Mouse (Mus musculus): ENCODE measurements around the gene Stc2. TPM values are rescaled to one million over a fixed set of nuclear protein-coding genes. Genes with fewer than 3 reads are reported as not detected.

Stc2 gene
- polyA plus RNA-seq, 1 experiment from 2014 or later = 2.6 TPM

DNA sequence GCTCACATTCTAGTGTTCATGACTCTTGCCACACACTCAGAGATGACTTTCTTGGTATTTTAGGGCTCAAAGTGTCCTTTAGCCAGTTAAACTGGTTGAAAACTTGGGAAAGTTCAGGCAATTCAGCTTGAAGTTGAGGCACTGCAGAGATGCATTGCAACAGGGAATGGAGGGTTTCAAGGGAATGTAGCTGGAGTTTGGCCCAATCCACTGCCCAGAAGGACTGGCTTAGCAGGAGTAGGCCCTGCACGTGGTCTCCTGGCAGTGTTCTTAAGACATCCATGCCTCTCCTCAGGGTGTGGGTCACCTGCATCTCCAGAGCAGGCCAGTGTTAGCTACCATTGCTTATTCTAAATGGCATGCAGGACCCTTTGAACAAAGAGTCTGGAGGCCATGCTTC is 7.0 kb downstream of the Stc2 start:
- H3K4me3 ChIP-seq (replicated peaks; ENCODE audit: low read depth, low read length) = no peak overlapping the region
- H3K4me2 ChIP-seq (ENCODE audit: low read length) = no peak overlapping the region
- H3K4me1 ChIP-seq (replicated peaks; ENCODE audit: insufficient read depth, low read length) = no peaks in the 10 kb centered on the region
- 0 out of 2 replicates have a peak, but pooled peaks cover 5% of the 10 kb centered on the region for H3K27me3 ChIP-seq (ENCODE audit: insufficient read depth, low read length)
- no peak for TF ChIP-seq CTCF (IDR thresholded peaks at IDR 0.05; ENCODE audit: low read depth)
- H3K27ac ChIP-seq = no peak overlapping the region
- no peak for DNase-seq (ENCODE audit: low spot score)
- no peaks in the 10 kb centered on the region for H3K9me3 ChIP-seq (replicated peaks; ENCODE audit: low read length)
- WGBS = 83% methylated on average over 1 of the region's 1 CpGs
- no peaks in the 10 kb centered on the region for H3K36me3 ChIP-seq (ENCODE audit: insufficient read depth, low read length)
- ATAC-seq (replicated peaks; ENCODE audit: low FRiP score, low read depth) = no peak
- no peak overlapping the region for H3K9ac ChIP-seq (ENCODE audit: low read depth, low read length)

GRCm38 (mm10) chr11:31362330-31362729 is 7.5 kb downstream of the Stc2 start:
- no peaks in the 10 kb centered on the region for H3K4me1 ChIP-seq (replicated peaks; ENCODE audit: insufficient read depth, low read length)
- DNase-seq (ENCODE audit: low spot score) = no peak
- no peaks in the 10 kb centered on the region for H3K9me3 ChIP-seq (replicated peaks; ENCODE audit: low read length)
- no peak overlapping the region for H3K4me2 ChIP-seq (ENCODE audit: low read length)
- H3K27ac ChIP-seq = no peak overlapping the region
- H3K9ac ChIP-seq (ENCODE audit: low read depth, low read length) = no peak overlapping the region
- 73% methylated on average over 3 of the region's 3 CpGs for WGBS
- TF ChIP-seq CTCF (IDR thresholded peaks at IDR 0.05; ENCODE audit: low read depth) = no peak
- no peak for ATAC-seq (replicated peaks; ENCODE audit: low FRiP score, low read depth)
- no peaks in the 10 kb centered on the region for H3K36me3 ChIP-seq (ENCODE audit: insufficient read depth, low read length)
- 0 out of 2 replicates have a peak, but pooled peaks cover under 1% of the 10 kb centered on the region for H3K27me3 ChIP-seq (ENCODE audit: insufficient read depth, low read length)
- no peak overlapping the region for H3K4me3 ChIP-seq (replicated peaks; ENCODE audit: low read depth, low read length)

GRCm38 (mm10) chr11:31361047-31361446 is 8.8 kb downstream of the Stc2 start:
- no peak overlapping the region for H3K4me3 ChIP-seq (replicated peaks; ENCODE audit: low read depth, low read length)
- no peak for ATAC-seq (replicated peaks; ENCODE audit: low FRiP score, low read depth)
- no peak overlapping the region for H3K9ac ChIP-seq (ENCODE audit: low read depth, low read length)
- no peak for DNase-seq (ENCODE audit: low spot score)
- WGBS = 90% methylated on average over 4 of the region's 4 CpGs
- H3K36me3 ChIP-seq (ENCODE audit: insufficient read depth, low read length) = no peaks in the 10 kb centered on the region
- H3K4me2 ChIP-seq (ENCODE audit: low read length) = no peak overlapping the region
- no peaks in the 10 kb centered on the region for H3K9me3 ChIP-seq (replicated peaks; ENCODE audit: low read length)
- H3K4me1 ChIP-seq (replicated peaks; ENCODE audit: insufficient read depth, low read length) = no peaks in the 10 kb centered on the region
- no peak for TF ChIP-seq CTCF (IDR thresholded peaks at IDR 0.05; ENCODE audit: low read depth)
- no peak overlapping the region for H3K27ac ChIP-seq
- no peaks in the 10 kb centered on the region for H3K27me3 ChIP-seq (ENCODE audit: insufficient read depth, low read length)

GRCm38 (mm10) chr11:31359283-31359902 is 10.5 kb downstream of the Stc2 start:
- Histone ChIP-seq H3K4me3 (replicated peaks; ENCODE audit: low read depth, low read length) (no peak overlapping the region), H3K4me1 (replicated peaks; ENCODE audit: insufficient read depth, low read length) (no peaks in the 10 kb centered on the region), H3K9ac (ENCODE audit: low read depth, low read length) (no peak overlapping the region), H3K4me2 (ENCODE audit: low read length) (no peak overlapping the region), H3K27ac (no peak overlapping the region), H3K9me3 (replicated peaks; ENCODE audit: low read length) (no peaks in the 10 kb centered on the region), H3K36me3 (ENCODE audit: insufficient read depth, low read length) (no peaks in the 10 kb centered on the region), H3K27me3 (ENCODE audit: insufficient read depth, low read length) (no peaks in the 10 kb centered on the region)
- DNase-seq (ENCODE audit: low spot score) = no peak
- ATAC-seq (replicated peaks; ENCODE audit: low FRiP score, low read depth) = peak; percentile 65; the same call in 1 of the 2 replicates
- no peak for TF ChIP-seq CTCF (IDR thresholded peaks at IDR 0.05; ENCODE audit: low read depth)
- 51% methylated on average over 6 of the region's 6 CpGs for WGBS

DNA sequence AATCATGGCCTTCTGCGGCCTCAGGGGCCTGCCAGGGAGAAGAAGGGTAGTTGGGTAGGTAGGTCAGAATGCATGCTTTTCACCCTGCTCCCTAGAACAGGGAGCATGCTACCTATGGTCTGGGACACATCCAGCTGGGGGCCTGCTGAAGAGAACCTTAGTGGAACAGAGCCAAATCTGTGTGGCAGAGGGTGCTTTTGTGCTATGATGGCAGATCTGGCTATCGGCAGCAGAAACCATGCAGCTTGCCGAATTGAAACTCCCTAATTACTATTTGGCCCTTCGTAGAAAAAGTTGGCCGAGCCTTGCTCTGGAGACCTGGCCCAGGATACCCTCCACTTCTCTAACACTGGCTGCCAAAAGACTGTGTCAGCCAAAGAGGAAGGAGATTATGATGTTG is 11.4 kb downstream of the Stc2 start:
- H3K4me1 ChIP-seq (replicated peaks; ENCODE audit: insufficient read depth, low read length) = no peaks in the 10 kb centered on the region
- no peak for DNase-seq (ENCODE audit: low spot score)
- 90% methylated on average over 5 of the region's 5 CpGs for WGBS

GRCm38 (mm10) chr11:31356866-31357265 is 13.0 kb downstream of the Stc2 start:
- no peaks in the 10 kb centered on the region for H3K9me3 ChIP-seq (replicated peaks; ENCODE audit: low read length)
- no peaks in the 10 kb centered on the region for H3K27me3 ChIP-seq (ENCODE audit: insufficient read depth, low read length)
- DNase-seq (ENCODE audit: low spot score) = no peak
- H3K4me1 ChIP-seq (replicated peaks; ENCODE audit: insufficient read depth, low read length) = no peaks in the 10 kb centered on the region
- no peak overlapping the region for H3K9ac ChIP-seq (ENCODE audit: low read depth, low read length)
- TF ChIP-seq CTCF (IDR thresholded peaks at IDR 0.05; ENCODE audit: low read depth) = no peak
- ATAC-seq (replicated peaks; ENCODE audit: low FRiP score, low read depth) = no peak
- H3K27ac ChIP-seq = no peak overlapping the region
- no peaks in the 10 kb centered on the region for H3K36me3 ChIP-seq (ENCODE audit: insufficient read depth, low read length)
- H3K4me2 ChIP-seq (ENCODE audit: low read length) = no peak overlapping the region
- no peak overlapping the region for H3K4me3 ChIP-seq (replicated peaks; ENCODE audit: low read depth, low read length)

More for the DNA sequence above, 11.4 kb downstream of the Stc2 start:
- no peak for ATAC-seq (replicated peaks; ENCODE audit: low FRiP score, low read depth)
- Histone ChIP-seq H3K36me3 (ENCODE audit: insufficient read depth, low read length) (no peaks in the 10 kb centered on the region), H3K9me3 (replicated peaks; ENCODE audit: low read length) (no peaks in the 10 kb centered on the region), H3K4me2 (ENCODE audit: low read length) (no peak overlapping the region), H3K4me3 (replicated peaks; ENCODE audit: low read depth, low read length) (no peak overlapping the region), H3K27me3 (ENCODE audit: insufficient read depth, low read length) (no peaks in the 10 kb centered on the region), H3K27ac (no peak overlapping the region), H3K9ac (ENCODE audit: low read depth, low read length) (no peak overlapping the region)
- TF ChIP-seq CTCF (IDR thresholded peaks at IDR 0.05; ENCODE audit: low read depth) = no peak

GRCm38 (mm10) chr11:31355737-31356136 is 14.1 kb downstream of the Stc2 start:
- DNase-seq (ENCODE audit: low spot score) (no peak), ATAC-seq (replicated peaks; ENCODE audit: low FRiP score, low read depth) (no peak)
- Histone ChIP-seq H3K36me3 (ENCODE audit: insufficient read depth, low read length) (no peaks in the 10 kb centered on the region), H3K4me2 (ENCODE audit: low read length) (no peak overlapping the region), H3K9ac (ENCODE audit: low read depth, low read length) (no peak overlapping the region), H3K27ac (no peak overlapping the region), H3K27me3 (ENCODE audit: insufficient read depth, low read length) (no peaks in the 10 kb centered on the region), H3K9me3 (replicated peaks; ENCODE audit: low read length) (no peaks in the 10 kb centered on the region), H3K4me3 (replicated peaks; ENCODE audit: low read depth, low read length) (no peak overlapping the region), H3K4me1 (replicated peaks; ENCODE audit: insufficient read depth, low read length) (no peaks in the 10 kb centered on the region)
- TF ChIP-seq CTCF (IDR thresholded peaks at IDR 0.05; ENCODE audit: low read depth) = no peak
- WGBS = 100% methylated on average over 1 of the region's 1 CpGs

Data from kidney, postnatal 0 days (tissue).